Mouse (Mus musculus) midbrain, postnatal 0 days (tissue): ENCODE measurements around the gene Fam81a. TPM values are rescaled to one million over a fixed set of nuclear protein-coding genes. Genes with fewer than 3 reads are reported as not detected.

Experiments used
- ATAC-seq: fragments of 200-750 bp; cut with Nextera tagmentation; 2 replicates; pipeline ENCODE4 v1.8.0; 2017; ENCODE audit warnings: moderate number of reproducible peaks, mild to moderate bottlenecking, moderate TSS enrichment, moderate library complexity; ENCODE audit not compliant: low FRiP score
- DNase-seq: peaks from one replicate; pipeline ENCODE4 v3.0.0-alpha.2; 2015; ENCODE audit warnings: low spot score
- H3K27ac ChIP-seq: fragments of 300-500 bp; sonication (generic); 2 replicates; pipeline ENCODE4 v1.5.1; 2014; ENCODE audit warnings: low read depth, mild to moderate bottlenecking, low read length, mixed read lengths
- H3K27me3 ChIP-seq: fragments of 300-500 bp; sonication (generic); 2 replicates; pipeline ENCODE4 v1.6.1; 2014; ENCODE audit warnings: low read length, control low read depth, mixed read lengths; ENCODE audit not compliant: insufficient read depth
- H3K36me3 ChIP-seq: fragments of 300-500 bp; sonication (generic); 2 replicates; pipeline ENCODE4 v1.6.1; 2014; ENCODE audit warnings: low read length, control low read depth, mixed read lengths; ENCODE audit not compliant: insufficient read depth
- H3K4me1 ChIP-seq: fragments of 300-500 bp; sonication (generic); 2 replicates; pipeline ENCODE4 v1.6.1; 2014; ENCODE audit warnings: mild to moderate bottlenecking, control low read depth, antibody characterized with exemption, low read length, mixed read lengths; ENCODE audit not compliant: insufficient read depth
- H3K4me2 ChIP-seq: fragments of 300-500 bp; sonication (generic); 2 replicates; pipeline ENCODE4 v1.6.1; 2014; ENCODE audit warnings: low read depth, mild to moderate bottlenecking, low read length, mixed read lengths; ENCODE audit not compliant: poor library complexity, severe bottlenecking
- H3K4me3 ChIP-seq: fragments of 300-500 bp; sonication (generic); 2 replicates; pipeline ENCODE4 v1.5.1; 2014; ENCODE audit warnings: low read depth, mild to moderate bottlenecking, low read length, moderate library complexity
- H3K9ac ChIP-seq: fragments of 300-500 bp; sonication (generic); replicated peaks from 2 replicates; pipeline ENCODE4 v1.6.1; 2014; ENCODE audit warnings: mild to moderate bottlenecking, low read length, moderate library complexity, mixed read lengths; ENCODE audit not compliant: poor library complexity, severe bottlenecking
- H3K9me3 ChIP-seq: fragments of 300-500 bp; sonication (generic); 2 replicates; pipeline ENCODE4 v1.6.1; 2016; ENCODE audit warnings: low read length, control low read depth
- CTCF ChIP-seq: IDR thresholded peaks from 2 replicates; pipeline ENCODE4 v1.5.1; 2016; ENCODE audit warnings: antibody characterized with exemption, mild to moderate bottlenecking
- WGBS: fragments of 180-500 bp; shearing (Covaris S2); extraction: QIAGEN DNeasy Blood & Tissue Kit; methylation state at CpG from one replicate; pipeline ENCODE4 v1.1.7; 2014; 5-methylcytosine and 5-hydroxymethylcytosine counted together
- polyA plus RNA-seq: library from polyadenylated mRNA; unstranded; fragments of >200 nt; fragmentation: Nextera tagmentation; extraction: Ambion mirVana; gene quantifications from 2 replicates; pipeline ENCODE4 v1.2.1, GENCODE M21; 2015
- total RNA-seq: library from RNA; depleted of rRNA; stranded (reverse); fragments of >200 nt; gene quantifications from 2 replicates; pipeline ENCODE4 v1.2.3, GENCODE M21; 2014

Fam81a gene
- total and polyA plus RNA-seq, 2 experiments from 2014 or later: 10.7 to 11.8 TPM

DNA sequence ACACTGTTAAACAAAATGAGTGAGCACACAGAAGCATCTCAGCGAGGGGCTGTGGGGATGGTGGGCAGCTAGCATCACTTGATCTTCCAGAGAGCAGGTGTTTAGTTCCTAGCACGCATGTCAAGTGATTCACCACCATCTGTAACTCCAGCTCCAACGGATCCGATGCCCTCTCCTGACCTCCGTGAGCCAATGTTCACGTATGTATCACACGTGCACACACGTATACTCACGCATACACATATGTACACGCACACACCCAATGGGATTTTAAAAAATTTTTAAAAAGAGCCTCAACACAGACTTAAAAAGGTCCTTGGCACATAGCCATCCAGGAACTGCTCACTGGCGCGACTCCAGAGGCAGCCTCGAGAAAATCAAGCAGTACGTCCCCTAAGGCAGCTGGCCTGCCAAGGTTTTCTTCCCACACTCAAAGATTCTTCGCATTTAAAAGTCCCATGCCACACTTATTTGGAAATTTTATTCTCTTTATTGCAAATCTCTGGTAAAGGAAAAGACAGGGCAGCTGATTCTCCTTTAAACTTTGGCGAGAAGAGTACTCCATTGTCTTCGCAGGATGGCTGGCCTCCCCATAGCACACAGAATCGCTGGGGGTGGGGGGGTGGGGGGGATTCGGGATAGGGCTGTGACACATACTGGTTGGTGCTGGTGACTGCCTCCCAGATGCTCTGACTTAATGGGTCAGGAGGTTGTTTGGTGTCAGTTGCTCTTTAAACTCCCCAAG lies 54.1 kb downstream of the Fam81a start:
- WGBS: 60% methylated on average over 19 of the region's 19 CpGs
- no peak overlapping the region for H3K27ac ChIP-seq
- H3K4me2 ChIP-seq: no peak overlapping the region
- no peaks in the 10 kb centered on the region for H3K4me1 ChIP-seq
- DNase-seq: peak; percentile 44
- no peak overlapping the region for H3K9ac ChIP-seq
- no peaks in the 10 kb centered on the region for H3K9me3 ChIP-seq
- H3K36me3 ChIP-seq: no peaks in the 10 kb centered on the region
- no peak overlapping the region for H3K4me3 ChIP-seq
- no peak for TF ChIP-seq CTCF
- ATAC-seq: no peak
- no peaks in the 10 kb centered on the region for H3K27me3 ChIP-seq

- H3K9ac ChIP-seq: no peak overlapping the region
- H3K4me2 ChIP-seq: no peak overlapping the region
- no peaks in the 10 kb centered on the region for H3K36me3 ChIP-seq
- H3K27me3 ChIP-seq: no peaks in the 10 kb centered on the region
- TF ChIP-seq CTCF: no peak
- H3K9me3 ChIP-seq: no peaks in the 10 kb centered on the region
- DNase-seq (no peak), ATAC-seq (no peak)
- 71% methylated on average over 5 of the region's 5 CpGs for WGBS
- H3K27ac ChIP-seq: no peak overlapping the region
- H3K4me1 ChIP-seq: no peaks in the 10 kb centered on the region
- H3K4me3 ChIP-seq: no peak overlapping the region
These were observed 55.0 kb downstream of the Fam81a start for GRCm38 (mm10) chr9:70087379-70087778.

DNA sequence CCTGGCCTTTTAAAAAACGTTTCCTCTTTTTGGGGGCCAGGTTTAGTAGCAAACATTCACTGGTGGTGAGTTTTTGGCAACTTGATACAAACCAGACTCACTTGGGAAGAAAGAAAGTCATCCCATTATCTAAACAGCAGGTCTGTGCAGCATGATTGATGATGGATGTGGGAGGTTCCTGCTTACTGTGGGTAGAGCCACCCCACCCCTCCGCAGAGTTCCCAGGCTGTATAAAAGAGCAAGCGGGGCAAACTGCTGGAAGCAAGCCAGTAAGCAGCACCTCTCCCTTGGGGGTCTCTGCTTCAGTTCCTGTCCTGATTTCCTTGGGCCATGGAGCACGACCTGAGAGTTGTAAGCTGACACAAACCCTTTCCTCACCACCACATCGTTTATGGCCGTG lies 56.3 kb downstream of the Fam81a start:
- H3K27ac ChIP-seq: no peak overlapping the region
- 59% methylated on average over 6 of the region's 6 CpGs for WGBS
- H3K9me3 ChIP-seq: no peaks in the 10 kb centered on the region
- ATAC-seq (no peak), DNase-seq (no peak)
- no peak overlapping the region for H3K4me3 ChIP-seq
- H3K4me2 ChIP-seq: no peak overlapping the region
- no peak for TF ChIP-seq CTCF
- H3K9ac ChIP-seq: no peak overlapping the region
- H3K4me1 ChIP-seq: no peaks in the 10 kb centered on the region
- no peaks in the 10 kb centered on the region for H3K27me3 ChIP-seq
- no peaks in the 10 kb centered on the region for H3K36me3 ChIP-seq

GRCm38 (mm10) chr9:70084107-70084506 lies 58.3 kb downstream of the Fam81a start:
- no peak overlapping the region for H3K4me3 ChIP-seq
- TF ChIP-seq CTCF: peak; percentile 78

DNA sequence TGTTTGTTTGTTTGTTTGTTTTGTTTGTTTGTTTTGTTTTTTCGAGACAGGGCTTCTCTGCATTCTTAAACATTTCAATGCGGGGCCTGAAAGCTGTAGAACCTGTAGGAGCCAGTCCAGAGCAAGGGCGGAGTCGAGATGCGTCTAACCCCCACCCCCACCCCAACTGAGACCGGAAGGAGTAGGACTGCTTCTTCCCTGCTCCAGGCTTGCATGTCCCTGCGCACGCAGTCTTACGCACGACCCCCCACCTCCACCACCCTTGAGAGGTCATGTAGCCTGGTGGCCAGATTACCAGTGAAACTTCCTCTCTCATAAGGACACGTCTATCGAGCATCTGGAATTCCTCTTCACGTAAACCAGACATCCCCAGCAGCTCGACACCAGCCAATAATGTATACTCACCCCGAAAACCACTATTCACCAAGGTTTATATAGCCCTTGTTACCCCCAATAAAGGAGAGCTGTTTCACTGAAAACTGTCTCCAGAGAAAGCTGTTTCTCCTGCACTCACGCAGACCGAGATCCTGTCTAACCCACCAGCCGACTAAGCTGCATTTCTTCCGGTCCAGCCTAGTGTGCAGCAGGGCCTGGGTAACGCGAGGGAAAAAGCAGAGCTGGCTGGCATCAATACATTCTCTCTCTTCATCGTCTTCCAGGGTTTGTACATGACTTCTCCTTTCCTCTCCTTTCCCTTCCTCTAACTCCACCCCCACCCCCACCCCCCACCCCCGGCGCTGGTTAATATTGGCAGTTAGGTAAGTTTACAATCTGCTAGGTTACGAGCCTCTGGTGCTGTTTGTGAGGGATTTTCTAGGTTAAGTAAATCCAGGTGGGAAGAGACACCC lies 59.8 kb downstream of the Fam81a start:
- Histone ChIP-seq H3K9ac (no peak overlapping the region), H3K36me3 (no peaks in the 10 kb centered on the region), H3K4me1 (no peaks in the 10 kb centered on the region), H3K27ac (no peak overlapping the region), H3K27me3 (no peaks in the 10 kb centered on the region), H3K4me2 (no peak overlapping the region), H3K4me3 (no peak overlapping the region), H3K9me3 (no peaks in the 10 kb centered on the region)
- DNase-seq: no peak
- no peak for ATAC-seq
- no peak for TF ChIP-seq CTCF
- 84% methylated on average over 25 of the region's 25 CpGs for WGBS

More at GRCm38 (mm10) chr9:70084107-70084506, 58.3 kb downstream of the Fam81a start:
- ATAC-seq (no peak), DNase-seq (peak; percentile 58)
- H3K27ac ChIP-seq: no peak overlapping the region
- H3K36me3 ChIP-seq: no peaks in the 10 kb centered on the region
- H3K27me3 ChIP-seq: no peaks in the 10 kb centered on the region
- H3K9ac ChIP-seq: no peak overlapping the region
- 63% methylated on average over 11 of the region's 11 CpGs for WGBS
- no peaks in the 10 kb centered on the region for H3K4me1 ChIP-seq
- H3K4me2 ChIP-seq: no peak overlapping the region
- no peaks in the 10 kb centered on the region for H3K9me3 ChIP-seq

GRCm38 (mm10) chr9:70081767-70082166 lies 60.6 kb downstream of the Fam81a start:
- H3K27me3 ChIP-seq: no peaks in the 10 kb centered on the region
- H3K27ac ChIP-seq: no peak overlapping the region
- H3K4me3 ChIP-seq: no peak overlapping the region
- no peak overlapping the region for H3K4me2 ChIP-seq
- no peak for TF ChIP-seq CTCF
- no peaks in the 10 kb centered on the region for H3K9me3 ChIP-seq
- H3K4me1 ChIP-seq: no peaks in the 10 kb centered on the region
- no peak for ATAC-seq
- WGBS: 94% methylated on average over 7 of the region's 7 CpGs
- no peak overlapping the region for H3K9ac ChIP-seq
- H3K36me3 ChIP-seq: no peaks in the 10 kb centered on the region
- DNase-seq: no peak
